Mouse (Mus musculus) kidney, adult 10 weeks (tissue): ENCODE results near the gene Tmem229b. TPM values are rescaled to one million over a fixed set of nuclear protein-coding genes. Genes with fewer than 3 reads are reported as not detected.

Source experiments
- polyA plus RNA-seq: library from polyadenylated mRNA; stranded (reverse); fragments of 350-450 nt; fragmentation: Illumina TruSeq; extraction: RNeasy Lipid Tissue Mini Kit (QIAGEN cat#74804); gene quantifications from one replicate; pipeline ENCODE4 v1.2.3, GENCODE M21; 2014; ENCODE audit warnings: low read depth, low replicate concordance

The Tmem229b gene
- polyA plus RNA-seq, result 0.61 TPM

DNA sequence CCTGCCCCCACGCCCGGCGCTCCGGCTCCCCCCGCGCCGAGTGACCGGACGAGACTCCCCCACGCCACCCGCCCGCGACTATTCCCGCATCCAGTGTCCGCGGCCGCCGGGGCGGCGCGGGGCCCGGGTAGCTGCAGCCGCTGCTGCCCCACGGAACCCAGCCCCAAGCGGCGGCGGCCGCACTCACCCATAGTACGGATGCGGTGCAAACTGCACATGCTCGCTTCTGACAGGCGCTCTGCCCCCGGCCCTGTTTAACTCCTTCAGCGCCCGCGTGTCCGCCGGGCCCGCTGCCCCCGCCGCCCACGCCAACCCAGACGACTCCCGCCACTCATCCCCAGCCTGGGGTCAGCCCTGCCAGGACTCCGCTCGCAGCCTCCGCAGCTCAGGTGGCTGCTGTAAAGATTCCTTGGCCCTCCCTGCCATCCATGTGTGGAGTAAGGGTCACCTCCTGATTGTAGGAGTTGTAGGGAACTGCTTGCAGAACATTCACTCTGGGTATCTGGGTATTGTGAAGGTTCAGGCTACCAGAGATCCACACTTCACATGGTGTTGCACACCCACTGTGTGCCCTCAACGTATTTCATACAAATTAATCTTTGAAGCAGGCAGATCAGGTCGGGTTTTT is at the start of gene Tmem229b:
Tmem229b (minus strand) TSS at position 502 of the 628 bp plus-strand sequence.

GRCm38 (mm10) chr12:79028911-79029861 is 21.8 kb upstream of the Tmem229b start, which contains the start of gene Plekhh1:
Gene Plekhh1, plus strand, starts transcription at chr12:79029163.

Other genes with a start within 250 kb of the Tmem229b start
- 178 TPM for gene Atp6v1d, start 146.0 kb downstream of the Tmem229b start, polyA plus RNA-seq
- gene Eif2s1, start 145.8 kb downstream of the Tmem229b start, polyA plus RNA-seq, result 80.2 TPM
- gene Plek2, start 100.7 kb downstream of the Tmem229b start, polyA plus RNA-seq, result 3.8 TPM
- 13.5 TPM for gene Plekhh1, start 21.5 kb upstream of the Tmem229b start, polyA plus RNA-seq
- gene Pigh, start 82.0 kb upstream of the Tmem229b start, polyA plus RNA-seq, result 33.4 TPM
- gene Arg2, start 123.2 kb upstream of the Tmem229b start, polyA plus RNA-seq, result 108 TPM
- 152 TPM for gene Vti1b, start 165.0 kb upstream of the Tmem229b start, polyA plus RNA-seq
- gene Rdh11, start 184.7 kb upstream of the Tmem229b start, polyA plus RNA-seq, result 31.7 TPM
- gene Rdh12, start 201.3 kb upstream of the Tmem229b start, polyA plus RNA-seq, result 0.93 TPM